Mouse (Mus musculus): ENCODE measurements around the gene Cdk5rap3. TPM values are rescaled to one million over a fixed set of nuclear protein-coding genes. Genes with fewer than 3 reads are reported as not detected.

Cdk5rap3 gene
- total and polyA plus RNA-seq, 2 experiments from 2014 or later: 23.6 to 45.1 TPM

- Histone ChIP-seq H3K9me3 (replicated peaks; ENCODE audit: control insufficient read depth, low read length) (no peaks in the 10 kb centered on the region), H3K4me2 (ENCODE audit: low read depth, low read length) (no peak overlapping the region), H3K4me1 (ENCODE audit: control insufficient read depth, insufficient read depth) (peaks cover 10% of the 10 kb centered on the region; the same call in 1 of the 2 replicates), H3K36me3 (replicated peaks; ENCODE audit: control insufficient read depth, insufficient read depth, low read length) (peaks cover 34% of the 10 kb centered on the region), H3K9ac (replicated peaks; ENCODE audit: low read depth, low read length) (no peak overlapping the region), H3K4me3 (ENCODE audit: low read depth, low read length) (no peak overlapping the region), H3K27me3 (ENCODE audit: control insufficient read depth, insufficient read depth, low read length) (no peaks in the 10 kb centered on the region), H3K27ac (ENCODE audit: low read depth) (no peak overlapping the region)
- DNase-seq (ENCODE audit: low spot score): no peak
- TF ChIP-seq CTCF (IDR thresholded peaks at IDR 0.05; ENCODE audit: low read depth) (no peak), EP300 (IDR thresholded peaks at IDR 0.05; ENCODE audit: low read depth) (no peak)
- ATAC-seq (ENCODE audit: insufficient read depth, low read depth): no peak
- WGBS: 90% methylated on average over 12 of the region's 12 CpGs
These were observed 7.7 kb downstream of the Cdk5rap3 start for GRCm38 (mm10) chr11:96908594-96908993.

GRCm38 (mm10) chr11:96906431-96907161 lies 9.7 kb downstream of the Cdk5rap3 start:
- 0 out of 2 replicates have a peak, but pooled peaks have one; percentile 19 for TF ChIP-seq EP300 (IDR thresholded peaks at IDR 0.05; ENCODE audit: low read depth)
- no peak for TF ChIP-seq CTCF (IDR thresholded peaks at IDR 0.05; ENCODE audit: low read depth)
- Histone ChIP-seq H3K4me3 (ENCODE audit: low read depth, low read length) (no peak overlapping the region), H3K27me3 (ENCODE audit: control insufficient read depth, insufficient read depth, low read length) (no peaks in the 10 kb centered on the region), H3K4me2 (ENCODE audit: low read depth, low read length) (no peak overlapping the region), H3K36me3 (replicated peaks; ENCODE audit: control insufficient read depth, insufficient read depth, low read length) (peaks cover 27% of the 10 kb centered on the region), H3K9ac (replicated peaks; ENCODE audit: low read depth, low read length) (no peak overlapping the region), H3K9me3 (replicated peaks; ENCODE audit: control insufficient read depth, low read length) (no peaks in the 10 kb centered on the region), H3K27ac (ENCODE audit: low read depth) (no peak overlapping the region), H3K4me1 (ENCODE audit: control insufficient read depth, insufficient read depth) (peaks cover 10% of the 10 kb centered on the region; the same call in 1 of the 2 replicates)
- DNase-seq (ENCODE audit: low spot score) (peak; percentile 62), ATAC-seq (ENCODE audit: insufficient read depth, low read depth) (peak; percentile 70)
- WGBS: 21% methylated on average over 15 of the region's 15 CpGs

GRCm38 (mm10) chr11:96902639-96903635 lies 13.4 kb downstream of the Cdk5rap3 start:
- Histone ChIP-seq H3K27ac (ENCODE audit: low read depth) (no peak overlapping the region), H3K4me3 (ENCODE audit: low read depth, low read length) (no peak overlapping the region), H3K27me3 (ENCODE audit: control insufficient read depth, insufficient read depth, low read length) (no peaks in the 10 kb centered on the region), H3K9ac (replicated peaks; ENCODE audit: low read depth, low read length) (no peak overlapping the region), H3K9me3 (replicated peaks; ENCODE audit: control insufficient read depth, low read length) (no peaks in the 10 kb centered on the region), H3K4me1 (ENCODE audit: control insufficient read depth, insufficient read depth) (peaks cover 10% of the 10 kb centered on the region; the same call in 1 of the 2 replicates), H3K36me3 (replicated peaks; ENCODE audit: control insufficient read depth, insufficient read depth, low read length) (peaks cover 8% of the 10 kb centered on the region), H3K4me2 (ENCODE audit: low read depth, low read length) (no peak overlapping the region)
- 45% methylated on average over 16 of the region's 16 CpGs for WGBS
- no peak for DNase-seq (ENCODE audit: low spot score)
- TF ChIP-seq EP300 (IDR thresholded peaks at IDR 0.05; ENCODE audit: low read depth) (no peak), CTCF (IDR thresholded peaks at IDR 0.05; ENCODE audit: low read depth) (no peak)
- ATAC-seq (ENCODE audit: insufficient read depth, low read depth): 0 out of 2 replicates have a peak, but pooled peaks have one; percentile 14

GRCm38 (mm10) chr11:96901332-96901731 lies 15.0 kb downstream of the Cdk5rap3 start:
- no peak overlapping the region for H3K4me2 ChIP-seq (ENCODE audit: low read depth, low read length)
- TF ChIP-seq CTCF (IDR thresholded peaks at IDR 0.05; ENCODE audit: low read depth): no peak
- no peak for TF ChIP-seq EP300 (IDR thresholded peaks at IDR 0.05; ENCODE audit: low read depth)
- DNase-seq (ENCODE audit: low spot score) (no peak), ATAC-seq (ENCODE audit: insufficient read depth, low read depth) (no peak)
- no peak overlapping the region for H3K27ac ChIP-seq (ENCODE audit: low read depth)
- H3K4me3 ChIP-seq (ENCODE audit: low read depth, low read length): no peak overlapping the region
- no peaks in the 10 kb centered on the region for H3K9me3 ChIP-seq (replicated peaks; ENCODE audit: control insufficient read depth, low read length)
- H3K36me3 ChIP-seq (replicated peaks; ENCODE audit: control insufficient read depth, insufficient read depth, low read length): no peaks in the 10 kb centered on the region
- H3K4me1 ChIP-seq (ENCODE audit: control insufficient read depth, insufficient read depth): 0 out of 2 replicates have a peak, but pooled peaks cover 5% of the 10 kb centered on the region
- WGBS: 52% methylated on average over 9 of the region's 9 CpGs
- no peaks in the 10 kb centered on the region for H3K27me3 ChIP-seq (ENCODE audit: control insufficient read depth, insufficient read depth, low read length)
- no peak overlapping the region for H3K9ac ChIP-seq (replicated peaks; ENCODE audit: low read depth, low read length)
